Mouse (Mus musculus) gastrocnemius, postnatal 4 days (tissue): ENCODE results near the gene Krt8. TPM values are rescaled to one million over a fixed set of nuclear protein-coding genes. Genes with fewer than 3 reads are reported as not detected.
"Not testable (repeated sequence)": the region's sequence is repeated elsewhere in the genome, so short reads cannot be mapped to it uniquely, and the experiment has no call there.

Experiments used
- DNase-seq, 2 experiments: peaks; one replicate each; pipeline ENCODE4 v3.0.0; 2021 to 2022; ENCODE audit warnings: low spot score in 2 of 2, mixed read lengths in 2 of 2
- total RNA-seq, 2 experiments: library from RNA; stranded (reverse); gene quantifications; 2 replicates each; pipeline ENCODE4 v1.2.3; 2021

The Krt8 gene
- total RNA-seq, 2 experiments from 2014 or later = 4.0 to 4.7 TPM

DNA sequence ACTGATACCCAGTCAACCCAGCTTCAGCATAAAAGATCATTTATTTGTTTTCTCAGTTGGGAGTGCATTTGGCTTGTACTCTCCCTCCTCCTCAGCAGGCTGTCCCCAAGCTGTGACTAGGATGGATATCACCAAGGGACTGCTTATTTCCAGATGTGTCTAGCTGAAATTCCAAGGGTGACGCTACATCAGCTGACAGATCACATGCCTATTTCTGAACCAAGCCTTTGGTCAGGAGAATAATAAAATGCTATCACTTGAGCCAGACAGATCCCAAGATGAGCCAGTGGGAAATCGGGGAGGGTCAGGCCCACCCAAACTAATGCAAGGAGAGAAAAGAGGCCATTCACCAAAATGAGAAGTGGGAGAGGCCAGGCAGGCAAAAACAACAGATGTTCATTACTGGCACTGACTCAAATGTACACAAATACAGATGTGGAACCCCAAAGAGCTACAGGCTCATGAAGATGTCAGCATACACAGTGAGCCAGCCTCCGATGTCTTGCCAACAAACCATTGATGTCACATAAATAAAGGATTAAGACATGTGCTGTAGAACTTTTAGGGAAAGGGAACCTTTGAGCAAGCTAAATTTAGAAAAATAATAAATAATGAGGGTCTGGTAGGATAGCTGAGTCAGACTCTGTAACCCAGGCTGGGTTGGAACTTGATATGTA is 6.4 kb upstream of the Krt8 start:
- peak in 1 of 2 experiments; percentile 32 for DNase-seq

DNA sequence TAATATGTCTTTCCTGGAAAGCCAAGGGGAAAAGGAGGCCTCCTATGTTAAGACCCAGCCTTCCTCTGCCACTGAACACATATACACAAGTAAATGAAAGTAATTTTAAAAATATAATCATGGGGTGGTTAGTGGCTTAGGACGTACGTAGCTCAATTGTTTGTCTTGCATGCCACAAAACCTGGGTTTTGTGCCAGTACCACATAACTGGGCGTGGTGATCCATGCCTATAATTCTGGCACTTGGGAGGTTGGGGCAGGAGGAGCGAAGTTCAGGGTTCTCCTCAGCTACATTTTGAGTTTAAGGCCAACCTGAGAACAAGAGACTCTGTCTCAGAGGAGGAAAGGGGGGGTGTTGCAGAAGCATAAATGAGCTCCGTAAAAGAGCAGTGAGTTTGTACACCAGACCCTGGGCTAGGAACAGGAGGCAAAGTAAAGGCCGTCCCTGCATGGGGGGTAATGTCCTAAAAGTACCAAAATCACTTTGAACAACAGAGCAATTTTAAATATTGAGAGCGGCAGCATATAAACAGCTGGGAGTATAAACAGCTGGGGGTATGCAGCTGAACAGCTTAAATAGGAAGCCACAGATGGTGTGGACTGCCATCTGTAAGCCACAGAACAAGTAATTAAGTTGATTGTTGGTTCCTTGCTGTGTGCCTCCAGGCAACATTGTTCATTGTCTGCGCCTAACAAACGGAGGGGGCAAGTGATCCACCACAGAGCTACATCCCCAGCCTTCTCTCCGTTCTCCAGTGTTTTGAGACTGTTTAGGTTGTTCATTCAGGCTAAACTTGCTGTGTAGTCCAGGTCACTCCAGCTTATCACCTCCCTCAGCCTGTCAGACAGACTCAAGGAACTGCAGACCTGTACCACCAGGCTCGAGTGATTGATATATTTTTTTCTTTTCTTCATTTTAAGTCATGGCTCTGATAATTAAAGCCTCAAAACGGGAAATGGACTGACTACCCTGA is 3.1 kb upstream of the Krt8 start:
- no peak for DNase-seq

DNA sequence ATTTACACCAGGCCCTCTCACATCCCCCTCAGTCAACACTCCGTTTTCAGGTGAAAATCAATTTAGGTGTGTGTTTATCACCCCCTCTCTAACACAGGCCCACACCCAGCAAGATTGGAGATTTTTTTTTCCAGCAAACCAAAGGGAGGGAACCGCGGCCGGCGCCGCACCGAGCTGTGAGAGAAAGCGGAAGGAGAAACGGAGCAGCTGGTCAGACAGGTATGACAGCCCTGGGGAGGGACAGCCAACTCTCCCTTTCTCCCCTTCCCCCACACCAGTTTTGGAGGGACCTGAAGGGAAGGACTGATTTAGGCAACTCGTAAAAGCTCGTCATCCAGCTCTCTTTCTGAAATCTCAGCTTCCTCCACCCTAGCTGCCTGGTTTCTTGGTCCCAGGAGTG is 2.0 kb upstream of the Krt8 start:
- DNase-seq = no peak

DNA sequence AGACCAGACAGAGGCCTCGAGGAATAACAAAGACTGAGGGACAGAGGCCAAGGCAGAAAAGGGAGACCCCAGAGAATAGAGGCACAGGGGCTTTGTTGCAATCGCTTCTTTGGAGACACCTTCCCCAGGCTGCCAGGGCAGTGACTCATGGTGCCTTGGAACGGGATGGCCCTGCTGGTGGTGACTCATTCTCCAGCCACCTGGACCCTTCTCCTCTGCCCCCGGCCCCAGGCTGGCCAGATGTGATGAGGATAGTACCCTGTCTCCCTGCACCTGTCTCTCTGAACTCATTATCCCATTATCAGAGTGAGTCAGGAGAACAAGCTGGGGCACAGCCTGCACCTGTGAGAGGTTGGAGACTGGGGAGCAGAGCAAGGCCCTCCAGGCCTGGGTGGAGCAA is 1.0 kb upstream of the Krt8 start:
- no peak for DNase-seq

DNA sequence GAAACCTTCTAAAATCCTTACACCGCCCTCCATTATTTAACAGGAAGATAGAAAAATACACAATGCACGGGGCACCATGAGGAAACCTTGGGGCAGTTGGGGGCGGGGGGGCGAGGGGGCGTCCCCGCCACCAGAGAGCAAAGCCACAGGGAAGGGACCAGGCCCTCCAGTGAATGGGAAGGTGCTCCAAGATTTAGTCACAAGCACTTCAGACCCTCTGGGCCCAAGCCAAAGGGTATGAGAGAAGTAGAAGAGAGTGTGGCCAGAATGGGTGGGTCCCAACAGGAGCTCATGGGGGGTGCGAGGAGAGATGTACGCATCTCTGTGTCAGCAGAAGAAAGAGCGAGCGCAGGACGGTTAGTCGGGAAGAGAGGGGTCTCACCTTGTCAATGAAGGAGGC is 766 bp downstream of the Krt8 start:
- no peak for DNase-seq

DNA sequence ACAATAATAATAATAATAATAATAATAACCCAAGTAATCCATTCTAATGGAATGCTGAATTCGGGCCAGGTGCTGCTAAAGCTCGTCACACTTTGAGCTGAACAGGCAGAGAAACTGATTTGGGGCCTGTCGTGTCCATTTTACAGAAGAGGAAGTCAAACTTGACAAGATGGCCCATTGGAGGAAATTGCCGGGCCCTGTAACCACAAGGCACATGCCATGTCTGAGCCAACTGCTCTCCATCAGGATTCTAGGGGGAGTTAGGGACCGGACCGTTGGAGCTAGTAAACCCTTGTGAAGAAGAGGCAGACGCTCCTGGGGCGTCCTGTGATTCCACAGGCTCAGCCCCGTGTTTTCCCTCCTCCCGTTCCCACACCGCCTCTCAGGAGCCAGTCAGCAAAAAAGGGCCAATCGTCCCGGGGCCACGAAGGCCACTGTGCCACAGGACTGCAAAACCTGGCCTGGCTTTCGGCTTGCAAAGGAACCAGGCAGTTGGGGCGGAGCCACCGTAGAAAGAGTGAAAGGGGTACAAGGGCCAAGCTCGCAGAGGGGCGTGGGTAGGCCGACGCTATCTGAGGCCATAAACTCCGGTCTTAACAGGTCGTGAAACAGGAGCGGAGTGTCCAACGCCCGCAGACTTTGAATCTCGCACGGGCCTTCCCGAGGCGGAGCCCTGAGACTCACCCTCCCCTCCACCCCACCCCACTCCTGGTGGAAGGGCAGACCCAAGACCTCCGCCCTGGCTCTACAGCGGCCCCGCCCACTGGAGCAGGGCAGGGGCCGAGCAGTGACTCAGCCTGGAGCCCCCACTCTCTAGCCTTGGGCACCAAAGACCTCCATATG is 1.4 kb downstream of the Krt8 start:
- DNase-seq = peak in 1 of 2 experiments; percentile 29

DNA sequence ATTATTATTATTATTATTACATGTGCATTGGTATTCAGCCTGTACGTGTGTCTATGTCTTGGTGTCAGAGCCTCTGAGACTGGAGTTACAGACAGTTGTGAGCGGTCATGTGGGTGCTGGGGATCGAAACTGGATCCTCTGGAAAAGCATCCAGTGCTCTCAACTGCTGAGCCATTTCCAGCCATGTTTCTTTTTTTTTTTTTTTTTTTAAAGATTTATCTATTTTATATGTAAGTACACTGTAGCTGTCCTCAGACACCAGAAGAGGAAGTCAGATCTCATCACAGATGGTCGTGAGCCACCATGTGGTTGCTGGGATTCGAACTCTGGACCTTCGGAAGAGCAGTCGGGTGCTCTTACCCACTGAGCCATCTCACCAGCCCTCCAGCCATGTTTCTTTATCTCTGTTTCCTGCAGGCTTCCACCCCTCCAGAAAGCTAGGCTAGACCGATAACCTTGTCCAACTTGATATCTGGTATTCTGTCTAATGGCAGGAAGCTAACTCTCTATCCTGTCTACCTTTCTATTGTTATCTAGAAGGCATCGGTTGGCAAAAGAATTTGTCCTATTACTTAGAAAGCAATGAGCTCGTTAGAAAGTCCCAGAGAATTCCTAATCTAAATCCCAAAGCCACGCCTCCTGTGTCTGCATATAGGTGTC is 4.5 kb downstream of the Krt8 start:
- no peak for DNase-seq

DNA sequence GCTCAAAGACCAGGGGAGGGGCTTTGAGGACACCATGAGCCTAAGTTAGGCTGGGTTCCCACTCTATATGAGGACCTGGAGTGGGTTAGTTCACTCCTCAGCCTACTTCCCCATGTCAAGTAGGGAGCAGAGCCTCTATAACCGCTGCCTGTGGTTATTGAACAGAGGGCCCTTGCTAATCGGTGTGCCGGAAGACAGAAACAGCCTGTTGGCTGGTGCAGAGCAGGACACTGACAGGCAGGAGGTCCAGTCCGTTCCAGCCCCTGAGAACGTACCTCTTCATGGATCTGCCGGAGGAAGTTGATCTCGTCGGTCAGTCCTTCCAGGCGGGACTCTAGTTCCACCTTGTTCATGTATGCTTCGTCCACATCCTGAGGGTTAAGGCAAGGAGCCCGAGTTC is 5.1 kb downstream of the Krt8 start:
- DNase-seq = no peak

DNA sequence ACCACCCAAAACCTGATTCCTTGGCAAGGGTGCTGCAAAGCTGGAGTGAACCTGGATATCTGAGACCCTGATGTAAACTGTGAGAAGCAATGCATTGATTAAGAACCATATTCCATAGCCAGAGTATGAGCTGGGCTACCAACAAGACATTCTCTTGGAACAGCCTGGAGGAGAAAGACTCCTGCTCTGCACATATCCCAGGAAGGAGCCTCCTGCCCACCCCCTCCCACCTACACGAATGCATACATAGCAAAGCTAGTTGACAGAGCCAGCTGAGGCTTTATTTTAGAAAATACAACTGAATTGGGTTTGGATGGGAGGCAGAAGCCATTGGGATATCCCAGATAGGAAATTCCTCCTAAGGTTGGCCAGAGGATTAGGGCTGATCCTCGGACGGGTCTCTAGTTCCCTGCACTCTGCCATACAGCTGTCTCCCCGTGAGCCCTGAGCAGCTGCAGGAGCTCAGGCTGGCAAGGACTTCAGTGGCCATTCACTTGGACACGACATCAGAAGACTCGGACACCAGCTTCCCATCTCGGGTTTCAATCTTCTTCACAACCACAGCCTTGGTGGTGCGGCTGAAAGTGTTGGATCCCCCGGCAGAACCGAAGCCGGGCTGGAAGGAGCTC is 7.7 kb downstream of the Krt8 start:
- DNase-seq = not testable (repeated sequence)

DNA sequence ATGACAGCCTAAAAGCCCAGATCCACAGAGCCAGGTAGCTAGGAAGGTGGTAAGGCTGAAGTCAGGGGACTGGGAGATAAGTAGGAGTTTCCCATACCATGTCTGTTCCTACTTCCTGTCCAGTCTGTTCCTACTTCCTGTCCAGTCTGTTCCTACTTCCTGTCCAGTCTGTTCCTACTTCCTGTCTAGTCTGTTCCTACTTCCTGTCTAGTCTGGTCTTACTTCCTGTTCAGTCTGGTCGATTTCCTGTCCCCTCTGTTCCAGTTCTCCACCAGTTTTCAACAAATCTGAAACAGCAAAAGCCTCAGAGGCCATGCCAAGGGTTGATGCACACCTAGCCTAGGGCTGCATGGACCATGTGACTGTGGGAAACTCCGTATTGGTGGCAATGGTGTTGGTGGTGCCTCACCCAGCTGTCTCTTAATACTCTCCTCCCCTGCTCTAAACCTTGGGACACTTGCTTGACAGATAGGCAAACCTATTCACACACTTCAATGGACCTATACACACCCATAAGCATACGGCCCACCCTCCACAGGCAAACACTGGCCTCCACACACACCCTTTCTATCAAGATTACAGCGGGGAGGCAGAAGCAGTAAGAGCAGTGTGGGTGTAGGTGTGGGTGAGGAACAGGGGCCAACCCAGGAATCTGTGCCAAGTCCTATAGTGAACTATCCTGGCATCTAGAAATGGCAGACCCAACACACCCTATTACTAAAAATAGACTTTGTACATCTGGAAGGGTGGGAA is 8.6 kb downstream of the Krt8 start:
- DNase-seq = no peak

DNA sequence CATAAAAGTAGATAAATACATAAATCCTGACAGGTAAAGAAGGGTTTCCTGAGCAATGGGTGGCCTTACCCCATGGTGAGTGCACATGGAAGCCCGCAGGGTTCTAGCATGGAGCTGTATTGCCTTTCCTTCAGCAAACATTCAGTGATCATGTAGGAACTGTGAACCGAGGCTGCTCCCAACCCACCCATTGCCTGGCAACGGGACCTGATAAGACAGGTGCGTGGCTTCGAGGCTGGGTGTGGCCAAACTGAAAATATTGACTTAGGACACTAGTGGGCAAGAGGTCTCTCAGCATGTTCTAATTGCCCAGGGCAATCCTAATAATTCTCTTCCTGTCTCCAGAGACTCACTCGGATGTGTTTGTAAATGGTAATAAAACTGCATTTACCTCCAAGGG is 9.9 kb downstream of the Krt8 start:
- no peak for DNase-seq

DNA sequence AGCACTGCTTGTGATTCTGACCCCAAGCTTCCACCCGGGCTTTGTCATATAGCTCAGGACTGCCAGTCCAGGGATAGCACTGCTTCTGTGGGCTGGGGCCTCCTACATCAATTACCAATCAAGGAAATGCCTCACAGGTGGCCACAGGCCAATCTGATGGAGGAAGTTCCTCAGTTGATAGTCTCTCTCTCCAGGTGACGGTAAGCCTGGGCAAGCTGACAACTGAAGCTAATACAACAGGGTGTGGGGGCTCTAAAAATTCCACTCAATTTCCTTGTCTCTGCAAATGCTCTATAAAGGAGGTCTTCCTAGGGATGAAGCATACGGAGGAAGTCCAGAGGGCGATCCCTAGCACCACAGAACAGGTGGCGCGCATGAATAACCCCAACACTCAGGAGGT is 13.3 kb downstream of the Krt8 start:
- DNase-seq = no peak

DNA sequence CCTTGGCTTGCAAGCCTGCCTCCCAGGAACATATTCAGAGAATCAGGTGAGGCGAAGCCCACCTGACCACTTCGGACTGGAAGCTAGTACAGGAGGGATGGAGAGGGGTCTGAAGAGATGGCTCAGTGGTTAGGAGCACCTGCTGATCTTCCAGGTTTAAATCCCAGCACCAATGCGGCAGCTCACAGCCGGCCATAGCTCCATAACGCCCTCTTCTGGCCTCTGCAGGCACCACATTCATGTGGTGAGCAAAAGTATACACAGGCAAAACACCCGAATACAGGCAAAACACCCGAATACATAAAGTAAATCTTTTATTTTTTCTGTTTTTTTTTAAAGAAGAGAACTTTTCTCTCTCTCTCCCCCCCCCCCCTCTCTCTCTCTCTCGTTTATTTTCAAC is 15.6 kb downstream of the Krt8 start:
- DNase-seq = no peak

DNA sequence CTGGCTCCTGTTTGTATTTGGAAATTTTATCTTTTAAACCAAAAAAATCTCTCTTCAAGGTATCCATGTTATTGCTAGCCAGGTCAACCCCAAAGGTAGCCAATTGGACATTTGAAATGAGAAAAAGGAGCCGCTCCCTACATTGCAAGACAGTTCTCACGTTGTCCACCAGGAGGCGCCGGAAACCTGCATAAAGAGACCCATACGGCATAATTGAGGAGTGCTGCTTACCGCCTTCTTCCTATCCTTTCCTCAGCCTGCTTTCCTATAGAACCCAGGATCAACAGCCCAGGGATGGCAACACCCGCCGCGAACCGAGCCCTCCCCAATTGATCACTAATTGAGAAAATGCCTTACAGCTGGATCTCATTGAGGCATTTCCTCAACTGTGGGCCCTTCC is 16.2 kb downstream of the Krt8 start:
- peak; percentile 54 to 73 for DNase-seq

DNA sequence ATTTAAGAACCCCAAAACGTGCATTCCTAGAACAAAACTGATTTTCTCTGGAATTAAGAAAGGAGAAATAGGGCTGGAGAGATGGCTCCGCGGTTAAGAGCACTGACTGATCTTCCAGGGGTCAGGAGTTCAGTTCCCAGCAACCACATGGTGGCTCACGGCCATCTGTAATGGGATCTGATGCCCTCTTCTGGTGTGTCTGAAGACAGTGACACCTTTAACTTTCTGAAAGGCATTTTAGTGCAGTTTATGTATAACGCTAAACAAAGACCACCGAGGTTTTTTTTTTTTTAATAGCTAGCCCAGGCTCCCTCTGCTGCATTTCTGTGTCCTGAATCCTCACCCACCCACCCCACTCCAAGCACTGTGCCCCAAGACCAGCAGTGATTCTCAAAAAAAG is 19.5 kb downstream of the Krt8 start:
- no peak for DNase-seq

DNA sequence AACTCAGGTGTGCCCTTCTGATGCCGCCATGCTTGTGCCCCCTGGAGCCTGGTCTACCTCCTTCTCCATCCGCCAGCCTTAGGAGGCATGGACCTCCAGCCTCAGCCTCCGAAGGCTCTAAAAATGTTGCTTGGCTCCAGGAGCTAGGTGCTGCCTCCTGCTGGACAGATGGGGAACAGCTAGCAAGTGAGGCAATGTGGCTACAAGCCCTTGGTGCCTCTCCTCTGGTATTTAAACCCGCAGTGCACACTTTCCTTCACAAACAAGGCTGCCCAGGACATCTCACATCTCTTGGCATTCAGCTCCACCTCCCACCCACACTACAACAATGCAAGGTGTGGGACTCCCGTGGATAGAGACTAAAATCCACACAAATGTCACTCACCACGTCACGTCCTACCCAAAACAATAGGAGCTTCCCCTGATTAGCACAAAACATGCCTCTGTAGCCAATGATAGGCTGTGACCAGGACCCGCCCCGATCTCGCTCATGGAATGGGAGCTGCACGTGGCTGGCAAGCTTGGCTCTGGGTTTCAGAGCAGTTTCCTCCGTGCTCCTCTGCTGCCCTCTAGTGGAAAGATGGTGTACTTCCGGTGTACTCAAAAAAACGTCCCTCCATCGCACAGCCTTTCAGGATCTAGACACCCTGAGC is 20.2 kb downstream of the Krt8 start:
- peak; percentile 84 to 92 for DNase-seq

DNA sequence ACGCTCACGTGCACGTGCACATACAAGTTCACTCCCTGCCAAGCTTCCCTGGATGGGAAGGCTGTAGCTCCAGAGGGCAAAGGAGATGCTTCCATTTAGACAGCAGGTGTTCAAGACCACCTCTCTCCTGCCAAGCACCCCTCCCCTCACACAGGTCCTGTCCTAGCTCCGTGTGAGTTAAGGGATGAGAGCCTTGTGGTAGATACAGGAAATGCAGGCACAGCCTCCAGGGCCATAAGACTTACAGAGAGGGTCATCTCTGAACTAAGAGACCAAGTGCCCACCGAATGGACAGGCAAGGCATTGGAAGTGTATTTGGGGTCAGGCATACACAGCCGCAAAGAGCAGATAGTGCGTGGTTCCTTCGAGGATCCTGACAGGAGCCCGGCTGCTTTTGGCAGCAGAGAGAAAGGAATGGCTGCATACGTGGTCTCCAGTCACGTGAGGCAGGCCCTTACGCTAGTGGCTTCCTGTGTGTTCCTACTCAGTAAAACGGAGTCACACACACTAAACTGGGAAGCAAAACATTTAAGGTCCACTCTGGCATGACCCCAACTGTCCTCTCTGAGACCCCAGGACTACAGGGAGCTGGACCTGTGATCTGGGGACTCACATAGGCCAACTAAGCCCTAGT is 20.9 kb downstream of the Krt8 start:
- DNase-seq = no peak

DNA sequence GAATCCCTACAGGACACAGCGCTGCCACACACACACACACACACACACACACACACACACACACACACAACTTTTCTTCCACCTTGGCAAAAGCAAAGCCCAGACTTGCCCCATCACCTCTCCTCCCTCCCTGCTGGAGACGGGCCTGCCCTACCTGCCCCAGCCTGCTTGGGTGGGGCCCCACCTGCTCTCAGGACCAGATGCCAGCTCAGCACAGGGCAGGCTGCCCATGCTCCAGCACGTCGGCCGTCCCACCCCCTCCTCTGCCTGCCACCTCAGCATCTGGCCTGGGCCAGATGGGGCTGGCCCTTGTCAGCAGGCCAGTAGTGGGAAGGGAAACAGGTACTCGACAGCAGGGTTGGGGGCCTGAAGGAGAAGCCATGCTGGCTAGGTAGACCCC is 23.4 kb downstream of the Krt8 start:
- no peak for DNase-seq
